Mouse (Mus musculus): Measurements from ENCODE around the gene Kif6.

DNA sequence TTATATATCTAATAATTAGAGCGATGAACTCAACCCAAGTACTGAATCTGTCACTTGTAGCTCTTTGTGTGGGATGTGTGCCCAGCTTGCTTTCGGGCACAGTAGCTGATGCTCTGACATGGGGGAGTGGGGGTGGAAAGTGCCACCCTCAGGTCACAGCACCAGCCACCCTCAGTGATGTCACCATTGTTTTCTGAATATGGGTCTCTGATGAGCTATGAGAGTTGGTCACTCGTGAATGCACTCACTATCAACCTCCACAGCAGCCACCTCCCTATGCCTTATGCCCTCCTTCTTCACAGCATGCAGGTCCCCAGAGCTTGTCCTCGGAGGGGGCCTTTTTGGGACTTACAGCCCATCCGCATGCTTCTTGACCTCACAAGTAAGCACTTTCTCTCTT is 78.3 kb downstream of the Kif6 start:
- TF ChIP-seq EP300 (IDR thresholded peaks at IDR 0.05; ENCODE audit: low read depth) (no peak), CTCF (IDR thresholded peaks at IDR 0.05; ENCODE audit: low read depth) (no peak)
